ENCODE assay signal across 15 mouse cellular contexts in genomic region chr16:30883490-30884188, GRCm38 (mm10).
DNase-seq lines count a peak whose midpoint lies in the region; ATAC-seq and TF ChIP-seq lines count a peak whose summit lies in the region.
"Had no signal": no experiment of that assay in that cellular context is flagged by ENCODE, and none has a peak within 500 bp of the region (broad histone marks: within the 10 kb centered on the region; RNA-seq: fewer than 3 reads in every experiment).

No protein-coding gene starts in this region.

- H3K9me3 ChIP-seq in forebrain, embryonic 12.5 days, result no peaks in the 10 kb centered on the region
- no peaks in the 10 kb centered on the region for H3K9me3 ChIP-seq in forebrain, embryonic 10.5 days
- H3K9me3 ChIP-seq in liver, postnatal 0 days (ENCODE audit: low read length), result no peaks in the 10 kb centered on the region
- no peaks in the 10 kb centered on the region for H3K9me3 ChIP-seq in intestine, embryonic 15.5 days
- H3K9me3 ChIP-seq: embryonic facial prominence, embryonic 12.5 days had no signal

- peaks cover 17% of the 10 kb centered on the region for H3K4me1 ChIP-seq in forebrain, embryonic 12.5 days
- peaks cover 23% of the 10 kb centered on the region for H3K4me1 ChIP-seq in forebrain, embryonic 10.5 days
- no peaks in the 10 kb centered on the region; the same call in 1 of the 2 replicates for H3K4me1 ChIP-seq in liver, postnatal 0 days (ENCODE audit: insufficient read depth)
- H3K4me1 ChIP-seq in intestine, embryonic 15.5 days (replicated peaks), result no peaks in the 10 kb centered on the region; the same call in 1 of the 2 replicates
- H3K4me1 ChIP-seq: embryonic facial prominence, embryonic 12.5 days; megakaryocyte, embryonic 14.5 days had no signal

- H3K27me3 ChIP-seq in forebrain, embryonic 12.5 days, result no peaks in the 10 kb centered on the region
- no peaks in the 10 kb centered on the region for H3K27me3 ChIP-seq in forebrain, embryonic 10.5 days (ENCODE audit: poor library complexity, severe bottlenecking)
- no peaks in the 10 kb centered on the region for H3K27me3 ChIP-seq in liver, postnatal 0 days (ENCODE audit: insufficient read depth, low read length)
- H3K27me3 ChIP-seq in intestine, embryonic 15.5 days (replicated peaks), result no peaks in the 10 kb centered on the region

- no peak overlapping the region for H3K4me3 ChIP-seq in forebrain, embryonic 12.5 days (replicated peaks)
- no peak overlapping the region for H3K4me3 ChIP-seq in forebrain, embryonic 10.5 days
- no peak overlapping the region for H3K4me3 ChIP-seq in liver, postnatal 0 days (ENCODE audit: low read depth, low read length)
- H3K4me3 ChIP-seq in intestine, embryonic 15.5 days (replicated peaks), result no peak overlapping the region
- H3K4me3 ChIP-seq: embryonic facial prominence, embryonic 12.5 days; megakaryocyte, embryonic 14.5 days had no signal

- no peak for TF ChIP-seq EP300 in liver, postnatal 0 days (IDR thresholded peaks at IDR 0.05; ENCODE audit: low read depth)

- H3K27ac ChIP-seq in forebrain, embryonic 12.5 days, result 0 out of 2 replicates have a peak overlapping the region, but pooled peaks have one; percentile 5
- no peak overlapping the region for H3K27ac ChIP-seq in forebrain, embryonic 10.5 days
- H3K27ac ChIP-seq in liver, postnatal 0 days (ENCODE audit: low read depth), result no peak overlapping the region
- no peak overlapping the region for H3K27ac ChIP-seq in intestine, embryonic 15.5 days
- H3K27ac ChIP-seq: embryonic facial prominence, embryonic 12.5 days; liver, embryonic 14.5 days had no signal

- no peak overlapping the region for H3K4me2 ChIP-seq in forebrain, embryonic 12.5 days
- no peak overlapping the region for H3K4me2 ChIP-seq in liver, postnatal 0 days (ENCODE audit: low read depth, low read length)
- H3K4me2 ChIP-seq in intestine, embryonic 15.5 days (replicated peaks), result peak overlapping the region; percentile 22; the same call in 1 of the 2 replicates
- H3K4me2 ChIP-seq: embryonic facial prominence, embryonic 12.5 days; heart, embryonic 11.5 days had no signal

- no peaks in the 10 kb centered on the region for H3K36me3 ChIP-seq in forebrain, embryonic 12.5 days (replicated peaks)
- no peaks in the 10 kb centered on the region for H3K36me3 ChIP-seq in forebrain, embryonic 10.5 days (replicated peaks)
- no peaks in the 10 kb centered on the region for H3K36me3 ChIP-seq in liver, postnatal 0 days (replicated peaks; ENCODE audit: insufficient read depth, low read length)
- no peaks in the 10 kb centered on the region for H3K36me3 ChIP-seq in intestine, embryonic 15.5 days
- H3K36me3 ChIP-seq: embryonic facial prominence, embryonic 12.5 days had no signal

- TF ChIP-seq CTCF in liver, postnatal 0 days (IDR thresholded peaks at IDR 0.05; ENCODE audit: low read depth), result no peak

- no peak overlapping the region for H3K9ac ChIP-seq in forebrain, embryonic 12.5 days
- H3K9ac ChIP-seq in liver, postnatal 0 days (replicated peaks), result no peak overlapping the region
- H3K9ac ChIP-seq in intestine, embryonic 15.5 days, result no peak overlapping the region
- H3K9ac ChIP-seq: embryonic facial prominence, embryonic 12.5 days; liver, embryonic 14.5 days had no signal

- WGBS in forebrain, embryonic 12.5 days, result 65% methylated on average over 13 of the region's 13 CpGs
- WGBS in forebrain, embryonic 10.5 days, result 78% methylated on average over 13 of the region's 13 CpGs
- WGBS in liver, postnatal 0 days (ENCODE audit: insufficient replicate concordance), result 73% methylated on average over 13 of the region's 13 CpGs
- WGBS in intestine, embryonic 15.5 days, result 47% methylated on average over 13 of the region's 13 CpGs

- no peak for ATAC-seq in forebrain, embryonic 12.5 days (ENCODE audit: low FRiP score)
- peak; percentile 62 for ATAC-seq in liver, postnatal 0 days
- peak; percentile 69 for ATAC-seq in intestine, embryonic 15.5 days

- DNase-seq in forebrain, embryonic 10.5 days (ENCODE audit: extremely low spot score, low spot score), result no peak
- DNase-seq in liver, postnatal 0 days, result peak; percentile 41
- no peak for DNase-seq in liver
- DNase-seq in retina, embryonic 14.5 days (ENCODE audit: low spot score), result peak; percentile 37
- no peak for DNase-seq in frontal cortex, postnatal 25 days (ENCODE audit: low spot score in 2 of 2)
- DNase-seq in frontal cortex, postnatal 10 days (ENCODE audit: low spot score in 2 of 2), result no peak
- DNase-seq: cerebellum, adult 9-11 months; heart, postnatal 4 days; kidney, adult 8-10 months had no signal

Comparison
In these comparisons a context has a peak if more than half of its experiments do, and no peak if none do; other contexts are left out.
1. DNase-seq: peak in liver, postnatal 0 days (single experiment) and retina, embryonic 14.5 days (single experiment); none in forebrain, embryonic 10.5 days (single experiment), liver (single experiment), frontal cortex, postnatal 25 days (0 of 2) and frontal cortex, postnatal 10 days (0 of 2).